Mouse (Mus musculus): ENCODE measurements around the gene Cobl.

GRCm38 (mm10) chr11:12319318-12319717 is 145.4 kb downstream of the Cobl start:
- TF ChIP-seq TAL1 (IDR thresholded peaks at IDR 0.05; ENCODE audit: low read length) (no peak), GATA1 (IDR thresholded peaks at IDR 0.05; ENCODE audit: low read length) (no peak)
